ENCODE assay signal across 10 mouse cellular contexts in genomic region chr8:11414304-11414703, GRCm38 (mm10).
DNase-seq lines count a peak whose midpoint lies in the region; ATAC-seq and TF ChIP-seq lines count a peak whose summit lies in the region.
"Had no signal": no experiment of that assay in that cellular context is flagged by ENCODE, and none has a peak within 500 bp of the region (broad histone marks: within the 10 kb centered on the region; RNA-seq: fewer than 3 reads in every experiment).

No protein-coding gene starts in this region.

- H3K27me3 ChIP-seq in forebrain, embryonic 13.5 days, result no peaks in the 10 kb centered on the region
- no peaks in the 10 kb centered on the region for H3K27me3 ChIP-seq in midbrain, postnatal 0 days (ENCODE audit: insufficient read depth, low read length)
- H3K27me3 ChIP-seq in limb, embryonic 10.5 days (ENCODE audit: low read depth, poor library complexity, severe bottlenecking), result no peaks in the 10 kb centered on the region
- H3K27me3 ChIP-seq in heart, embryonic 12.5 days (replicated peaks), result no peaks in the 10 kb centered on the region
- H3K27me3 ChIP-seq in thymus, adult 2 months (ENCODE audit: control insufficient read depth, insufficient read depth, low read length), result no peaks in the 10 kb centered on the region

- H3K9me3 ChIP-seq in forebrain, embryonic 13.5 days (replicated peaks), result no peaks in the 10 kb centered on the region
- H3K9me3 ChIP-seq in midbrain, postnatal 0 days (ENCODE audit: low read length), result no peaks in the 10 kb centered on the region
- H3K9me3 ChIP-seq in limb, embryonic 10.5 days (replicated peaks), result no peaks in the 10 kb centered on the region
- no peaks in the 10 kb centered on the region for H3K9me3 ChIP-seq in heart, embryonic 12.5 days (replicated peaks)

- H3K4me1 ChIP-seq in forebrain, embryonic 13.5 days, result peaks cover 25% of the 10 kb centered on the region
- peaks cover 6% of the 10 kb centered on the region; the same call in 1 of the 2 replicates for H3K4me1 ChIP-seq in midbrain, postnatal 0 days (ENCODE audit: insufficient read depth, low read length)
- H3K4me1 ChIP-seq in limb, embryonic 10.5 days, result peaks cover 17% of the 10 kb centered on the region
- peaks cover 33% of the 10 kb centered on the region for H3K4me1 ChIP-seq in heart, embryonic 12.5 days (replicated peaks)
- H3K4me1 ChIP-seq in thymus, adult 2 months (replicated peaks; ENCODE audit: control insufficient read depth, insufficient read depth, low read length), result no peaks in the 10 kb centered on the region

- no peak overlapping the region for H3K4me3 ChIP-seq in forebrain, embryonic 13.5 days
- no peak overlapping the region for H3K4me3 ChIP-seq in layer of hippocampus, adult 2 months
- H3K4me3 ChIP-seq in midbrain, postnatal 0 days (ENCODE audit: low read depth, low read length), result no peak overlapping the region
- no peak overlapping the region for H3K4me3 ChIP-seq in limb, embryonic 10.5 days
- no peak overlapping the region for H3K4me3 ChIP-seq in heart, embryonic 12.5 days
- H3K4me3 ChIP-seq in thymus, adult 2 months (ENCODE audit: control insufficient read depth, insufficient read depth, low read length), result no peak overlapping the region

- H3K4me2 ChIP-seq in forebrain, embryonic 13.5 days, result no peak overlapping the region
- H3K4me2 ChIP-seq in midbrain, postnatal 0 days (ENCODE audit: low read depth, low read length, poor library complexity, severe bottlenecking), result no peak overlapping the region
- no peak overlapping the region for H3K4me2 ChIP-seq in heart, embryonic 12.5 days

- no peak overlapping the region for H3K9ac ChIP-seq in forebrain, embryonic 13.5 days
- no peak overlapping the region for H3K9ac ChIP-seq in midbrain, postnatal 0 days (replicated peaks; ENCODE audit: low read length, poor library complexity, severe bottlenecking)
- no peak overlapping the region for H3K9ac ChIP-seq in heart, embryonic 12.5 days
- H3K9ac ChIP-seq: liver, embryonic 14.5 days had no signal

- no peak for TF ChIP-seq CTCF in layer of hippocampus, adult 2 months (conservative IDR thresholded peaks at IDR 0.05)
- 0 out of 2 replicates have a peak, but pooled peaks have one; percentile 1 for TF ChIP-seq CTCF in midbrain, postnatal 0 days (IDR thresholded peaks at IDR 0.05)
- no peak for TF ChIP-seq CTCF in thymus, adult 2 months (IDR thresholded peaks at IDR 0.05; ENCODE audit: borderline replicate concordance, control insufficient read depth, extremely low read depth, insufficient read depth, low read length, poor library complexity)

- ATAC-seq in forebrain, embryonic 13.5 days, result peak; percentile 64
- ATAC-seq in midbrain, postnatal 0 days (ENCODE audit: low FRiP score), result peak; percentile 48
- ATAC-seq in heart, embryonic 12.5 days (ENCODE audit: insufficient number of reproducible peaks, low FRiP score), result no peak
- no peak for ATAC-seq in erythroid progenitor cell, adult 5-6 weeks (replicated peaks; ENCODE audit: low FRiP score, poor library complexity, severe bottlenecking)
- ATAC-seq: intestine, postnatal 0 days had no signal

- H3K36me3 ChIP-seq in forebrain, embryonic 13.5 days (ENCODE audit: poor library complexity, severe bottlenecking), result no peaks in the 10 kb centered on the region
- H3K36me3 ChIP-seq in midbrain, postnatal 0 days (ENCODE audit: insufficient read depth, low read length), result peaks cover 7% of the 10 kb centered on the region; the same call in 1 of the 2 replicates
- peaks cover 58% of the 10 kb centered on the region for H3K36me3 ChIP-seq in limb, embryonic 10.5 days
- peaks cover 70% of the 10 kb centered on the region for H3K36me3 ChIP-seq in heart, embryonic 12.5 days
- no peaks in the 10 kb centered on the region for H3K36me3 ChIP-seq in thymus, adult 2 months (ENCODE audit: control insufficient read depth, insufficient read depth, low read length)

- DNase-seq in cerebellum, adult 9-11 months, result peak; percentile 32
- peak; percentile 46 to 81 for DNase-seq in layer of hippocampus, adult 2 months (ENCODE audit: low spot score in 2 of 2)
- DNase-seq in midbrain, postnatal 0 days (ENCODE audit: low spot score), result peak; percentile 64
- no peak for DNase-seq in limb, embryonic 10.5 days (ENCODE audit: low spot score)
- no peak for DNase-seq in thymus, adult 2 months

- peak overlapping the region; percentile 6; the same call in 1 of the 2 replicates for H3K27ac ChIP-seq in forebrain, embryonic 13.5 days
- H3K27ac ChIP-seq in layer of hippocampus, adult 2 months, result peak overlapping the region; percentile 40; the same call in 1 of the 2 replicates
- H3K27ac ChIP-seq in midbrain, postnatal 0 days (ENCODE audit: low read depth, low read length), result peak overlapping the region; percentile 57
- H3K27ac ChIP-seq in limb, embryonic 10.5 days, result no peak overlapping the region
- H3K27ac ChIP-seq in heart, embryonic 12.5 days (ENCODE audit: poor library complexity, severe bottlenecking), result no peak overlapping the region
- H3K27ac ChIP-seq in thymus, adult 2 months (ENCODE audit: control insufficient read depth, insufficient read depth, low read length), result no peak overlapping the region
- H3K27ac ChIP-seq: liver, embryonic 14.5 days had no signal

- TF ChIP-seq POLR2A in thymus, adult 2 months (IDR thresholded peaks at IDR 0.05; ENCODE audit: control insufficient read depth, extremely low read depth, insufficient read depth, low read length, poor library complexity), result no peak

- WGBS in forebrain, embryonic 13.5 days, result 15% methylated on average over 8 of the region's 8 CpGs
- 13% methylated on average over 8 of the region's 8 CpGs for WGBS in midbrain, postnatal 0 days
- WGBS in limb, embryonic 10.5 days, result 74% methylated on average over 8 of the region's 8 CpGs
- WGBS in heart, embryonic 12.5 days, result 46% methylated on average over 8 of the region's 8 CpGs
- WGBS in thymus, adult 2 months, result 80% methylated on average over 8 of the region's 8 CpGs

Comparison
In these comparisons a context has a peak if more than half of its experiments do, and no peak if none do; other contexts are left out.
1. DNase-seq: peak in cerebellum, adult 9-11 months (single experiment), layer of hippocampus, adult 2 months (2 of 2) and midbrain, postnatal 0 days (single experiment); none in limb, embryonic 10.5 days (single experiment) and thymus, adult 2 months (single experiment).
2. ATAC-seq: peak in forebrain, embryonic 13.5 days (single experiment) and midbrain, postnatal 0 days (single experiment); none in heart, embryonic 12.5 days (single experiment) and erythroid progenitor cell, adult 5-6 weeks (single experiment).
3. H3K27ac ChIP-seq: peak in forebrain, embryonic 13.5 days (single experiment), layer of hippocampus, adult 2 months (single experiment) and midbrain, postnatal 0 days (single experiment); none in limb, embryonic 10.5 days (single experiment), heart, embryonic 12.5 days (single experiment) and thymus, adult 2 months (single experiment).